Mouse (Mus musculus) stomach, postnatal 0 days (tissue): ENCODE measurements around the gene Retreg1.

Source experiments
- CTCF ChIP-seq: IDR thresholded peaks from 2 replicates; pipeline ENCODE4 v1.5.1; 2016; ENCODE audit warnings: antibody characterized with exemption, low read depth, mild to moderate bottlenecking, moderate library complexity
- EP300 ChIP-seq: optimal IDR thresholded peaks from 2 replicates; pipeline ENCODE3; 2016; ENCODE audit warnings: antibody characterized with exemption

DNA sequence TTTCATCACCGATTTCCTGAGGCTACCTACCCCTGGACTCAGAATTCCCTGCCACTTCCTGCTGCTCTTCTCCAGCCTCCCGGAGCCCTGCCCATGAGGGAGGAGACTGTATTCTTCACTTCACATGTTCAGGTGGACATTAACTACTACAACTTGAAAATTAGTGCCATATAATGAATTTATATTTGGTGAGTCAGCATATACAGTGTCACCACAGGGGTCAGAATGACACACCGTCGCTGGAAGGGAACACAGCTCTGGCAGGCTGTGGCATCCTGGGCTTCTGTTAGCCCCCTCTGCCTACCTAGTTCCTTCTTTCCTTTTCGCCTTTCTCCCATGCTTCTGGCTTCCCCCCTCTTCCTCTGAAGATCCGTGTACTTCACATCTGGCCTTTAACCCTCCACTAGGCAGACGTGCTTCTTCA is 90.7 kb downstream of the Retreg1 start:
- no peak for TF ChIP-seq CTCF
- no peak for TF ChIP-seq EP300
